Mouse (Mus musculus) heart, adult 2 months (tissue): ENCODE results near the gene Abhd5.

Source experiments
- CTCF ChIP-seq: fragments of 200-600 bp; IDR thresholded peaks from 2 replicates; pipeline ENCODE4 v1.8.1; 2022; ENCODE audit warnings: antibody characterized with exemption, mild to moderate bottlenecking, moderate library complexity
- EP300 ChIP-seq: fragments of 200-500 bp; IDR thresholded peaks from 2 replicates; pipeline ENCODE4 v1.6.1; 2011; ENCODE audit warnings: low read depth, low read length, control low read depth; ENCODE audit not compliant: insufficient read depth
- POLR2A ChIP-seq: fragments of 200-500 bp; IDR thresholded peaks from 2 replicates; pipeline ENCODE4 v1.6.1; 2011; ENCODE audit warnings: mild to moderate bottlenecking, low read depth, low read length, control low read depth; ENCODE audit not compliant: insufficient read depth

- TF ChIP-seq CTCF (no peak), POLR2A (no peak), EP300 (no peak)
These were observed 1.5 kb downstream of the Abhd5 start for GRCm38 (mm10) chr9:122352911-122353310.
